Mouse (Mus musculus) spleen, adult 2 months (tissue): ENCODE results near the gene Dph2. TPM values are rescaled to one million over a fixed set of nuclear protein-coding genes. Genes with fewer than 3 reads are reported as not detected.
A peak's percentile ranks its signal among the peaks of the same experiment; 100 is the strongest.

ENCODE experiments used
- DNase-seq, 2 experiments: peaks; one replicate each; pipeline versions ENCODE4 v3.0.0 to v3.0.0-alpha.2; 2012 to 2021; ENCODE audit warnings: low spot score in 2 of 2, low read depth in 1 of 2
- H3K27ac ChIP-seq: fragments of 200-500 bp; 2 replicates; pipeline ENCODE4 v1.5.1; 2012; ENCODE audit warnings: low read length, inconsistent platforms; ENCODE audit not compliant: insufficient read depth
- H3K27me3 ChIP-seq: fragments of 200-500 bp; 2 replicates; pipeline ENCODE4 v1.6.1; 2012; ENCODE audit warnings: mild to moderate bottlenecking, moderate library complexity, low read length, inconsistent platforms; ENCODE audit not compliant: control insufficient read depth, insufficient read depth
- H3K36me3 ChIP-seq: fragments of 200-500 bp; 2 replicates; pipeline ENCODE4 v1.6.1; 2012; ENCODE audit warnings: mild to moderate bottlenecking, low read length, inconsistent platforms; ENCODE audit not compliant: control insufficient read depth, insufficient read depth
- H3K4me1 ChIP-seq: fragments of 200-500 bp; 2 replicates; pipeline ENCODE4 v1.6.1; 2011; ENCODE audit warnings: inconsistent platforms; ENCODE audit not compliant: control insufficient read depth, insufficient read depth, insufficient read length
- H3K4me3 ChIP-seq: fragments of 200-500 bp; 2 replicates; pipeline ENCODE4 v1.5.1; 2011; ENCODE audit warnings: mild to moderate bottlenecking, inconsistent platforms; ENCODE audit not compliant: insufficient read depth, insufficient read length; ENCODE audit errors: extremely low read depth
- CTCF ChIP-seq: fragments of 200-500 bp; IDR thresholded peaks from 2 replicates; pipeline ENCODE4 v1.5.1; 2011; ENCODE audit warnings: mild to moderate bottlenecking, inconsistent platforms; ENCODE audit not compliant: insufficient read depth, insufficient read length, insufficient replicate concordance; ENCODE audit errors: extremely low read depth
- POLR2A ChIP-seq: fragments of 200-500 bp; IDR thresholded peaks from 2 replicates; pipeline ENCODE4 v1.6.1; 2011; ENCODE audit warnings: low read depth, low read length, inconsistent platforms
- WGBS: fragments of 180-500 bp; shearing (Covaris S2); methylation state at CpG from one replicate; pipeline ENCODE4 v1.1.7; 2018; 5-methylcytosine and 5-hydroxymethylcytosine counted together
- polyA plus RNA-seq: library from polyadenylated mRNA; depleted of rRNA; stranded (reverse); fragments of >200 nt; gene quantifications from 2 replicates; pipeline ENCODE4 v1.2.3, GENCODE M21; 2012; rRNA removed

The Dph2 gene
- 20.9 and 26.4 TPM in 2 replicates for polyA plus RNA-seq

- peak; percentile 70 to 87 for DNase-seq
- no peaks in the 10 kb centered on the region for H3K27me3 ChIP-seq
- whole genome bisulfite sequencing: 1% methylated on average over 21 of the region's 21 CpGs
- H3K4me3 ChIP-seq: peak within 1 kb of the TSS; percentile 73
- TF ChIP-seq CTCF: no peak
- no peak; the same call in 1 of the 2 replicates for TF ChIP-seq POLR2A
- peaks cover 2% of the 10 kb centered on the region; the same call in 1 of the 2 replicates for H3K36me3 ChIP-seq
- H3K4me1 ChIP-seq: peaks cover 8% of the 10 kb centered on the region; the same call in 1 of the 2 replicates
- H3K27ac ChIP-seq: no peak within 1 kb of the TSS
These were observed at the start of gene Dph2 for GRCm38 (mm10) chr4:117891738-117892161. TSS of gene Dph2 (minus strand) at chr4:117892032.

GRCm38 (mm10) chr4:117936964-117937363 lies 45.1 kb upstream of the Dph2 start:
- Histone ChIP-seq H3K36me3 (peaks cover 3% of the 10 kb centered on the region; the same call in 1 of the 2 replicates), H3K27ac (no peak overlapping the region), H3K4me1 (no peaks in the 10 kb centered on the region), H3K27me3 (no peaks in the 10 kb centered on the region), H3K4me3 (no peak overlapping the region)
- 98% methylated on average over 5 of the region's 5 CpGs for WGBS
- TF ChIP-seq CTCF (no peak), POLR2A (no peak)
- DNase-seq: no peak

GRCm38 (mm10) chr4:117934081-117934480 lies 42.2 kb upstream of the Dph2 start:
- H3K27me3 ChIP-seq: peaks cover 8% of the 10 kb centered on the region
- DNase-seq: no peak
- H3K4me1 ChIP-seq: peaks cover 4% of the 10 kb centered on the region; the same call in 1 of the 2 replicates
- peaks cover 2% of the 10 kb centered on the region; the same call in 1 of the 2 replicates for H3K36me3 ChIP-seq
- H3K27ac ChIP-seq: no peak overlapping the region
- WGBS: 84% methylated on average over 4 of the region's 4 CpGs
- no peak overlapping the region for H3K4me3 ChIP-seq
- TF ChIP-seq CTCF (no peak), POLR2A (no peak)

DNA sequence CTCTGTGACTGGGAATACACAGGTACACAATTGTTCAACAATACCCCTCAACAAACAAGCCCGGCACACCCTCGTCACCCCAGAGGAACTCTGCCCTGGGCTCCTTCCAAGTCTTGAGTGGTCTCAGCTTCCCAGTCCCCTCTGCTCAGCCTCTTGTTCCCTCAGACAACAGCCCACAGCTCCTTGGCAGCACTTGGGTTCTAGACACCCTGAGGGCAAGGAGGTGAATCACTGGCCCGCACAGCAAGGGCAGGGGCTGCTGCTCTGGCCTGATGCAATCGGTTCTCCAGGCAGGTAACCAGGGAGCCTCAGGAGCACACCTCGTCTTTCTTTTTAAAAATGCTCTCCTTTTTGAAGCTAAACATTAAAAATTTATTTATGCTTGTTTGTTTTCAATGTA lies 41.4 kb upstream of the Dph2 start:
- TF ChIP-seq CTCF (no peak), POLR2A (no peak)
- H3K4me3 ChIP-seq: no peak overlapping the region
- H3K36me3 ChIP-seq: peaks cover 2% of the 10 kb centered on the region; the same call in 1 of the 2 replicates
- DNase-seq: no peak
- 95% methylated on average over 5 of the region's 5 CpGs for WGBS
- no peak overlapping the region for H3K27ac ChIP-seq
- peaks cover 12% of the 10 kb centered on the region for H3K27me3 ChIP-seq
- H3K4me1 ChIP-seq: peaks cover 5% of the 10 kb centered on the region; the same call in 1 of the 2 replicates

GRCm38 (mm10) chr4:117929391-117929881 lies 37.6 kb upstream of the Dph2 start, which contains the start of gene Artn:
TSS of gene Artn (minus strand) at chr4:117929763.
- 9% methylated on average over 33 of the region's 33 CpGs for WGBS
- TF ChIP-seq CTCF (no peak), POLR2A (no peak)
- H3K4me3 ChIP-seq: no peak within 1 kb of the TSS
- peaks cover 2% of the 10 kb centered on the region; the same call in 1 of the 2 replicates for H3K36me3 ChIP-seq
- H3K4me1 ChIP-seq: peaks cover 12% of the 10 kb centered on the region
- peaks cover 17% of the 10 kb centered on the region for H3K27me3 ChIP-seq
- DNase-seq: no peak
- H3K27ac ChIP-seq: 0 out of 2 replicates have a peak within 1 kb of the TSS, but pooled peaks have one; percentile 6

DNA sequence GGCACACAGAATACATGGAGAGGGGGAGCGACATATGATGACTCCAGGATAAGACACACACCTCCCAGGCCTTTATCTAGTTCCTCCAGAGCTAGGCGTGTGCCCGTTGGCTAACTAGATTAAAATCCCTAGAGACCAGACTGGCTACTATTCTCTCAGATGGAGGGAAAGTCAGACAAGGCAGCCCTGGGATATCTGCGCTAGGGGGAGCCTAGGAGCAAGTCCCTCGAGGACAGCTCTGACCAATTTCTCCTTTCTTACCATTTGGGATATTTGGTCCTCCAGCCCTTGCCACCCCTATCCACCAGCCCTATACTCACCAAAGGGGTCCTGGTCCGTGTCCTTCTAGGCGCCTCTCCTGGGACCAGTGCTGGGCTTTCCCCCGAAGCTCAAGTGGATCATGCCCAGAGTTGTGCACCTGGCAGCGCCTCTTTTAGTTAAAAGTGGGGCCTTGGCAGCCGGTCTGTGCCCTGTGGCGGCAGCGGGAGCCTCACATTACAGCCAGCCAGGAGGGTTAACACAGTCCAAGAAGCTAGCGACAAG lies 36.9 kb upstream of the Dph2 start:
- no peak for DNase-seq
- peaks cover 2% of the 10 kb centered on the region; the same call in 1 of the 2 replicates for H3K36me3 ChIP-seq
- peaks cover 17% of the 10 kb centered on the region for H3K27me3 ChIP-seq
- TF ChIP-seq CTCF (peak; percentile 1; the same call in 1 of the 2 replicates), POLR2A (no peak)
- peaks cover 12% of the 10 kb centered on the region for H3K4me1 ChIP-seq
- H3K27ac ChIP-seq: 0 out of 2 replicates have a peak overlapping the region, but pooled peaks have one; percentile 6
- H3K4me3 ChIP-seq: no peak overlapping the region
- 5% methylated on average over 13 of the region's 13 CpGs for WGBS

- H3K36me3 ChIP-seq: peaks cover 2% of the 10 kb centered on the region; the same call in 1 of the 2 replicates
- TF ChIP-seq CTCF (peak; percentile 56; the same call in 1 of the 2 replicates), POLR2A (no peak)
- no peak for DNase-seq
- no peak overlapping the region for H3K27ac ChIP-seq
- H3K4me1 ChIP-seq: peaks cover 12% of the 10 kb centered on the region
- 27% methylated on average over 6 of the region's 6 CpGs for WGBS
- no peak overlapping the region for H3K4me3 ChIP-seq
- H3K27me3 ChIP-seq: peaks cover 17% of the 10 kb centered on the region
These were observed 36.4 kb upstream of the Dph2 start for GRCm38 (mm10) chr4:117928234-117928633.
